Mouse (Mus musculus): ENCODE results near the gene Gcgr. TPM values are rescaled to one million over a fixed set of nuclear protein-coding genes. Genes with fewer than 3 reads are reported as not detected.

The Gcgr gene
- polyA plus RNA-seq, 1 experiment, result not detected

- no peak for TF ChIP-seq GATA1 (IDR thresholded peaks at IDR 0.05; ENCODE audit: low read length)
Observed at GRCm38 (mm10) chr11:120571754-120572416, 41.4 kb downstream of the Gcgr start.

GRCm38 (mm10) chr11:120572417-120572751, 41.9 kb downstream of the Gcgr start:
- no peak for TF ChIP-seq GATA1 (IDR thresholded peaks at IDR 0.05; ENCODE audit: low read length)

GRCm38 (mm10) chr11:120572752-120573584, 42.5 kb downstream of the Gcgr start, which contains the start of gene P4hb:
P4hb (minus strand) TSS chr11:120573253.
- TF ChIP-seq GATA1 (IDR thresholded peaks at IDR 0.05; ENCODE audit: low read length), result no peak

GRCm38 (mm10) chr11:120573585-120574277, 43.2 kb downstream of the Gcgr start:
- no peak for TF ChIP-seq GATA1 (IDR thresholded peaks at IDR 0.05; ENCODE audit: low read length)

- no peak for TF ChIP-seq GATA1 (IDR thresholded peaks at IDR 0.05; ENCODE audit: low read length)
Observed at GRCm38 (mm10) chr11:120574278-120574600, 43.7 kb downstream of the Gcgr start.

- no peak for TF ChIP-seq GATA1 (IDR thresholded peaks at IDR 0.05; ENCODE audit: low read length)
Observed at GRCm38 (mm10) chr11:120575046-120575445, 44.5 kb downstream of the Gcgr start.

- TF ChIP-seq GATA1 (IDR thresholded peaks at IDR 0.05; ENCODE audit: low read length), result no peak
Observed at GRCm38 (mm10) chr11:120575940-120576339, 45.4 kb downstream of the Gcgr start.

- TF ChIP-seq GATA1 (IDR thresholded peaks at IDR 0.05; ENCODE audit: low read length), result no peak
Observed at GRCm38 (mm10) chr11:120576365-120576981, 46.0 kb downstream of the Gcgr start.

- TF ChIP-seq GATA1 (IDR thresholded peaks at IDR 0.05; ENCODE audit: low read length), result no peak
Observed at GRCm38 (mm10) chr11:120577211-120578023, 46.9 kb downstream of the Gcgr start.

GRCm38 (mm10) chr11:120578024-120578693, 47.7 kb downstream of the Gcgr start:
- TF ChIP-seq GATA1 (IDR thresholded peaks at IDR 0.05; ENCODE audit: low read length), result no peak

GRCm38 (mm10) chr11:120578694-120579243, 48.3 kb downstream of the Gcgr start:
- no peak for TF ChIP-seq GATA1 (IDR thresholded peaks at IDR 0.05; ENCODE audit: low read length)

- no peak for TF ChIP-seq GATA1 (IDR thresholded peaks at IDR 0.05; ENCODE audit: low read length)
Observed at GRCm38 (mm10) chr11:120579316-120580107, 49.0 kb downstream of the Gcgr start.

GRCm38 (mm10) chr11:120580190-120580589, 49.7 kb downstream of the Gcgr start:
- TF ChIP-seq GATA1 (IDR thresholded peaks at IDR 0.05; ENCODE audit: low read length), result no peak
